Mouse (Mus musculus) heart, postnatal 0 days (tissue): ENCODE data around the gene Lap3.

Source experiments
- CTCF ChIP-seq: IDR thresholded peaks from 2 replicates; pipeline ENCODE4 v1.5.1; 2016; ENCODE audit warnings: antibody characterized with exemption, control low read depth, low read depth
- EP300 ChIP-seq: IDR thresholded peaks from 2 replicates; pipeline ENCODE4 v1.6.1; 2016; ENCODE audit warnings: antibody characterized with exemption, low read depth

GRCm38 (mm10) chr5:45535177-45535576 is 42.0 kb downstream of the Lap3 start:
- no peak for TF ChIP-seq CTCF
- no peak for TF ChIP-seq EP300
